Mouse (Mus musculus): Measurements from ENCODE around the gene Phlpp2.

- no peak for TF ChIP-seq USF2 (IDR thresholded peaks at IDR 0.05; ENCODE audit: borderline replicate concordance in 1 of 2, insufficient read depth in 1 of 2, low read depth in 1 of 2, low read length in 2 of 2)
- no peak for TF ChIP-seq ZNF384 (IDR thresholded peaks at IDR 0.05; ENCODE audit: low read depth, low read length)
- TF ChIP-seq GATA1 (IDR thresholded peaks at IDR 0.05; ENCODE audit: low read depth, low read length): no peak
- TF ChIP-seq POLR2A (IDR thresholded peaks at IDR 0.05; ENCODE audit: control insufficient read depth in 1 of 2, insufficient read depth in 1 of 2, low read depth in 1 of 2, low read length in 2 of 2, poor library complexity in 1 of 2): no peak
- no peak for TF ChIP-seq TCF12 (IDR thresholded peaks at IDR 0.05; ENCODE audit: low read depth, low read length)
- no peak for TF ChIP-seq UBTF (IDR thresholded peaks at IDR 0.05; ENCODE audit: borderline replicate concordance, insufficient read depth, low read depth, low read length)
- no peak for TF ChIP-seq POLR2AphosphoS2 (IDR thresholded peaks at IDR 0.05; ENCODE audit: low read length)
- no peak for TF ChIP-seq MEF2A (IDR thresholded peaks at IDR 0.05; ENCODE audit: extremely low read depth, insufficient replicate concordance, low read depth, low read length, poor library complexity, severe bottlenecking)
- TF ChIP-seq SMC3 (IDR thresholded peaks at IDR 0.05; ENCODE audit: low read depth, low read length): no peak
- TF ChIP-seq CTCF (IDR thresholded peaks at IDR 0.05 in 2 of 3, conservative IDR thresholded peaks at IDR 0.05 in 1 of 3; ENCODE audit: control insufficient read depth in 1 of 3, insufficient read depth in 1 of 3, low read depth in 2 of 3, low read length in 3 of 3, poor library complexity in 1 of 3, severe bottlenecking in 1 of 3): no peak
- no peak for TF ChIP-seq ELF1 (IDR thresholded peaks at IDR 0.05; ENCODE audit: low read depth, low read length)
Observed at GRCm38 (mm10) chr8:109885294-109885693, 17.0 kb downstream of the Phlpp2 start.
